Mouse (Mus musculus) cerebellum, adult 2 months (tissue): ENCODE data around the gene BC051019.

ENCODE experiments used
- CTCF ChIP-seq: fragments of 200-500 bp; IDR thresholded peaks from 2 replicates; pipeline ENCODE4 v1.5.1; 2011; ENCODE audit warnings: low read depth, mild to moderate bottlenecking, control low read depth, low read length, moderate library complexity, borderline replicate concordance; ENCODE audit not compliant: insufficient read depth
- POLR2A ChIP-seq: fragments of 200-500 bp; IDR thresholded peaks from 2 replicates; pipeline ENCODE4 v1.6.1; 2011; ENCODE audit warnings: low read length, control low read depth, borderline replicate concordance; ENCODE audit not compliant: insufficient read depth

GRCm38 (mm10) chr7:109671581-109672471 is 51.8 kb downstream of the BC051019 start:
- TF ChIP-seq POLR2A (no peak), CTCF (no peak)
